Mouse (Mus musculus) G1E (cell line): ENCODE measurements around the gene Btbd11. TPM values are rescaled to one million over a fixed set of nuclear protein-coding genes. Genes with fewer than 3 reads are reported as not detected.

Source experiments
- ATAC-seq: 2 replicates; pipeline ENCODE4 v1.8.0; 2016; ENCODE audit warnings: mild to moderate bottlenecking; ENCODE audit not compliant: insufficient number of reproducible peaks, poor library complexity, low FRiP score, severe bottlenecking; ENCODE audit errors: extremely low read depth
- DNase-seq: peaks from one replicate; pipeline ENCODE4 v3.0.0; 2012; ENCODE audit warnings: low spot score
- H3K27me3 ChIP-seq: 2 replicates; pipeline ENCODE4 v1.6.1; 2012; ENCODE audit warnings: mild to moderate bottlenecking, low read length, inconsistent platforms; ENCODE audit not compliant: insufficient read depth
- H3K36me3 ChIP-seq: replicated peaks from 2 replicates; pipeline ENCODE3; 2012; ENCODE audit warnings: mild to moderate bottlenecking, inconsistent platforms
- H3K4me1 ChIP-seq: 2 replicates; pipeline ENCODE4 v1.6.1; 2012; ENCODE audit warnings: low read depth, low read length, inconsistent platforms, mixed read lengths; ENCODE audit not compliant: insufficient read depth
- H3K4me3 ChIP-seq: 2 replicates; pipeline ENCODE4 v1.5.1; 2012; ENCODE audit warnings: low read depth, mild to moderate bottlenecking, inconsistent platforms, low read length, moderate library complexity, mixed read lengths
- H3K9me3 ChIP-seq: replicated peaks from 2 replicates; pipeline ENCODE4 v1.6.1; 2012; ENCODE audit warnings: inconsistent platforms
- CTCF ChIP-seq: IDR thresholded peaks from 2 replicates; pipeline ENCODE4 v1.5.1; 2012; ENCODE audit warnings: low read depth, low read length, inconsistent platforms, mixed read lengths
- GATA1 ChIP-seq: IDR thresholded peaks from 2 replicates; pipeline ENCODE4 v1.6.1; 2012; ENCODE audit warnings: borderline replicate concordance, low read length, inconsistent platforms, mixed read lengths
- GATA2 ChIP-seq: IDR thresholded peaks from 2 replicates; pipeline ENCODE4 v1.6.1; 2012; ENCODE audit warnings: low read depth, low read length, inconsistent platforms, borderline replicate concordance
- POLR2AphosphoS5 ChIP-seq: IDR thresholded peaks from 2 replicates; pipeline ENCODE4 v1.6.1; 2012; ENCODE audit warnings: low read depth, low read length, inconsistent platforms; ENCODE audit not compliant: insufficient replicate concordance
- TAL1 ChIP-seq: conservative IDR thresholded peaks from 2 replicates; pipeline ENCODE4 v1.6.1; 2012; ENCODE audit warnings: low read depth, low read length, inconsistent platforms, mixed read lengths
- polyA plus RNA-seq: library from polyadenylated mRNA; stranded (reverse); fragments of >175 nt; gene quantifications from 2 replicates; pipeline ENCODE4 v1.2.3, GENCODE M21; 2012
- total RNA-seq, 2 experiments: library from RNA; stranded (forward) in 1 of 2; stranded (reverse) in 1 of 2; fragments of 200-1000 nt in 1 of 2; fragments of >200 nt in 1 of 2; fragmentation: Nextera tagmentation in 1 of 2; gene quantifications; 2 replicates each; pipeline ENCODE4 v1.2.3; 2014 to 2017

Btbd11 gene
- total and polyA plus RNA-seq, 3 experiments = 0.16 TPM; not detected in 2

DNA sequence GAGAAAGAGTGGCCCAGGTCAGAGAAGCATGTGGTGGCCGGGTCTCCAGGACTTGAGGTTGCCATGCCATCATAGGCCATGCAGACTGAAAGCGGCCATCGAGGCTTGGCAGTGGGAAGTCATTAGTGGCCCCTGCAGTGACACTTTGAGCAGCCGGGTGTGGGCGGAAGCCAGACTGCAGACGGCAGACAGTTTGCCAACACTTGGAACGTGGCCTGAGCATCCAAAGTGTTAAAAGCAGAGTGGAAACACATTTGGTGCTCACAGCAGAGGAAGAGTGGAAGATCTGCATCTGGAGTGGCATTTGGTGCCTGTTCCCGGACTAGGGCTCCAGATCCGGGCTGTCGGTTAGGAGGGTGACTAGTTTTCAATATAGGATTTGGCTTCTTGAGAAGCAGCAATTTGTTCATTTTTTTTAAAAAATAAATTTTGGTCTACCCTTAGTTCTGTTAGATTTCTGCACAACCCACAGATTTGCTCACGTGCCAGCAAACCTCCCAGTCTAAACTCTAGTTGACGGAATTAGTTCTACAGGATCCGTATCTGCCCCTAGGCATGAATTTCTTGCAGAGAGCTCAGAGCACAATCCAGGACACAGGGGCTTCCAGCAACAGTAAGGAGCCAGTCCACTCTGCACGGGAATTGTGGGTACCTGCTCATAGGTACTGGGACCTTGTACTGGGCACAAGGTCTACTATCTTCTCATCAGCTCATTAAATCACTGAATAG is 222.1 kb downstream of the Btbd11 start:
- H3K27me3 ChIP-seq = no peaks in the 10 kb centered on the region
- no peak for DNase-seq
- H3K4me1 ChIP-seq = no peaks in the 10 kb centered on the region
- no peak overlapping the region for H3K4me3 ChIP-seq
- no peaks in the 10 kb centered on the region for H3K36me3 ChIP-seq
- TF ChIP-seq CTCF (no peak), GATA2 (no peak), POLR2AphosphoS5 (no peak), GATA1 (no peak), TAL1 (no peak)
- ATAC-seq = no peak
- peaks cover 68% of the 10 kb centered on the region for H3K9me3 ChIP-seq

DNA sequence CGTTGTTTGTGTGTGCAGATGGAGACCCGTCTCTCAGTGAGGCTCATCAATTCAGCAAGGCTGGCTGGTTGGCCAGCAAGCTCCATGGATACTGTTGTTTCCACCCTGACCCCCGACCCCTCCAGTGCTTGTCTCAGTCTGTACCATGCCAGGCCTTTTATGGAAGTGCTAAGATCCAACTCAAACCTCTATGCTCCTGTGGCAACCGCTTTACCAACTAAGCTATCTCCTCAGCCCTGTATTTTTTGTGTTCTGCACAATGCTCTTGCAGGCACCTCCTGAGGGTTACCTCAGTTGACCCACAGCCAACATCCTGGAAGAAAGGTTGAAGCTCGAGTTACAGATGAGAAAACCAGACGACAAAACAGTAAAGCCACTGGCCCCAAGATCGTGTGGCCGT is 230.5 kb downstream of the Btbd11 start:
- peaks cover 71% of the 10 kb centered on the region for H3K9me3 ChIP-seq
- H3K4me1 ChIP-seq = no peaks in the 10 kb centered on the region
- H3K4me3 ChIP-seq = no peak overlapping the region
- no peak for DNase-seq
- no peak for TF ChIP-seq CTCF
- TF ChIP-seq GATA1 = no peak
- no peak for TF ChIP-seq POLR2AphosphoS5
- no peak for TF ChIP-seq TAL1
- TF ChIP-seq GATA2 = no peak
- no peaks in the 10 kb centered on the region for H3K27me3 ChIP-seq
- H3K36me3 ChIP-seq = no peaks in the 10 kb centered on the region
- ATAC-seq = no peak

DNA sequence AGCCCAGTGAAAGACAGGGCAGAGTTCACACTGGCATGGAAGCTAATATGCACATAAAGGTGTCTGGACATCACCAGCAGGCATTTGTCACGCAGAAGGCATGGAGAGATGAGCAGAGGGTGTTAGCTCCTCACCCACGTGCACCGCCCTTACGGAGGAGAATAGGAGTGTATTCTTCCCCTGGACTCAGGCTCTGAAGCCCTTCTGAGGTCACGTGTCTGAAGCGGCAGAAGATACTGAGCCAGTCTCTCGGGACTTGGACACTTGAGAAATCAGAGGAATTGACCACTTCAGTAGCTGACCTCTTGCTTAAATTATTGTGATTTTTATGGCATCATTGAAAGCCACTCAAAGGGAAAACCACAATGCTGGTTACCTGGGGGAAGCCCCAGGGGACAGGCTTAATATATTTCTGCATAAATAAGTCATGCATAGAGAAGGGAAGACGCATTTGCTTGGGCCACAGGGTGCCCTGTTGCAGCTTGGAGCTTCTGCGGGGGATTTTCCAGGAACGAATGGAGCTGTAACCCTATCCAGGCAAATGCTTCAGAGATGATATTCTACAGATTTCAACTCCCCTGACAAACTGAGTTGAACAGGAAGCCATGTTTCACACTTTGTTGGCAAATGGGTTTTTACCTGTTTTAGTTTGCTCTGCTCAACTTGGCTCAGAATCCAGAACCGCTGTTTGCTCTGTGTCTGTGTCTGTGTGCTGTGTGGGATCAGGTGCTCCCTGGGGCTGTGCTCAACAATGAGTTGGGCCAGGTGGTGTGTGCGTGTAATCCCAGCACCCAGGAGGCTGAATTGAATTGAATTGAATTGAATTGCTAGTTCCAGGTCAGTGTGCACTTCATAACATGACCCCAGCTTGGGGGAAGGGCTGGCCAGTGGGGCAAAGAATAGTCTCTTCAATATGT is 231.1 kb downstream of the Btbd11 start:
- no peak overlapping the region for H3K4me3 ChIP-seq
- no peaks in the 10 kb centered on the region for H3K36me3 ChIP-seq
- ATAC-seq (no peak), DNase-seq (no peak)
- no peaks in the 10 kb centered on the region for H3K4me1 ChIP-seq
- H3K27me3 ChIP-seq = no peaks in the 10 kb centered on the region
- peaks cover 73% of the 10 kb centered on the region for H3K9me3 ChIP-seq
- no peak for TF ChIP-seq GATA2
- no peak for TF ChIP-seq GATA1
- no peak for TF ChIP-seq POLR2AphosphoS5
- TF ChIP-seq CTCF = no peak
- no peak for TF ChIP-seq TAL1

DNA sequence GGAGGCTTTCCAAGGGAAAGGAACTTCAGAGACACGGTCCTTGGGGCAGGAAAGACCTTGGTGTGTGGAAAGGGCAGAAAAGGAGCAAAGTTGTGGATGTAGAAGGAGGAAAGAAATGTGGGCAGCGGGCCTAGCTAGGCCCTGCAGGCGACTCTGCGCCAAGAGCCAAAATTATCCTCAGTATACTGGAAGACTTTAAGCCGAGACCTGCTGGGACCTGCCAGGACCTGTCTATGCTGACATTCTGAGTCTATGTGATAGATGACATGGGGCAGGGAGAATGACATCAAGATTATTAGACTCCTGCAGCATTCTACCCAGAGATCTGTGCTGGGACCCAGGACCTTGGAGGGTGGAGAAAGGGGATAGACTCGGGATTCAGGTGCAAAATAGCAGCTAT is 234.5 kb downstream of the Btbd11 start:
- DNase-seq = no peak

DNA sequence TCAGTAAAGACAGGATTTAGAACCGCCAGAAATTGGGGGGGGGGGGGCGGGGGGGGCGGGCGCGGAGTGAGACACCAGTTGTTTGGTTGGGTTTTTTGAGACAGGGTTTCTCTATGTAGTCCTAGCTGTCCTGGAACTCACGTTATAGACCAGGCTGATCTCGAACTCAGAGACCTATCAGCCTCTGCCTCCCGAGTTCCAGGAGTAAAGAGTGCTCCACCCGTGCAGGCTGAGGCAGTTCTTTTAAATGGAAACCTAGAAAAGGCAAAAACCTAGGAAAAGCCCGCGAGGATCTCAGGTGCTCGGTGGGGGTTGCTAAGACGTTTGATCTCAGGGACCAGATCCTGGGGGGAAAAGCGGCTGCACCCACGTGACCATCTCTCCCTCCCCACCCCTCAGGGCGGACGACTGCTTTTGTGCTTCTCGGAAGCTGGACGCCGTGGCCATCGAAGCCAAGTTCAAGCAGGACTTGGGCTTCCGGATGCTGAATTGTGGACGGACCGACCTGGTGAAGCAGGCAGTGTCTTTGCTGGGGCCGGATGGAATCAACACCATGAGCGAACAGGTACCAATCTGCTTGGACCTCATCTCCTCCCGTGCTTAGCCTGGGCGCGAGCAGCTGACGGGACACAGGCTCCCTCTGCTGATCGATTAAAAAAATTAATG is 238.0 kb downstream of the Btbd11 start:
- H3K27me3 ChIP-seq = no peaks in the 10 kb centered on the region
- H3K36me3 ChIP-seq = no peaks in the 10 kb centered on the region
- ATAC-seq (no peak), DNase-seq (no peak)
- no peaks in the 10 kb centered on the region for H3K4me1 ChIP-seq
- no peak for TF ChIP-seq GATA2
- H3K9me3 ChIP-seq = peaks cover 73% of the 10 kb centered on the region
- no peak overlapping the region for H3K4me3 ChIP-seq

More for the DNA sequence above, 234.5 kb downstream of the Btbd11 start:
- H3K9me3 ChIP-seq = peaks cover 63% of the 10 kb centered on the region
- no peak for TF ChIP-seq POLR2AphosphoS5
- no peak for TF ChIP-seq TAL1
- TF ChIP-seq GATA2 = no peak
- no peak for TF ChIP-seq CTCF
- TF ChIP-seq GATA1 = no peak
- H3K27me3 ChIP-seq = no peaks in the 10 kb centered on the region
- no peaks in the 10 kb centered on the region for H3K36me3 ChIP-seq
- ATAC-seq = no peak
- H3K4me1 ChIP-seq = no peaks in the 10 kb centered on the region
- H3K4me3 ChIP-seq = no peak overlapping the region

DNA sequence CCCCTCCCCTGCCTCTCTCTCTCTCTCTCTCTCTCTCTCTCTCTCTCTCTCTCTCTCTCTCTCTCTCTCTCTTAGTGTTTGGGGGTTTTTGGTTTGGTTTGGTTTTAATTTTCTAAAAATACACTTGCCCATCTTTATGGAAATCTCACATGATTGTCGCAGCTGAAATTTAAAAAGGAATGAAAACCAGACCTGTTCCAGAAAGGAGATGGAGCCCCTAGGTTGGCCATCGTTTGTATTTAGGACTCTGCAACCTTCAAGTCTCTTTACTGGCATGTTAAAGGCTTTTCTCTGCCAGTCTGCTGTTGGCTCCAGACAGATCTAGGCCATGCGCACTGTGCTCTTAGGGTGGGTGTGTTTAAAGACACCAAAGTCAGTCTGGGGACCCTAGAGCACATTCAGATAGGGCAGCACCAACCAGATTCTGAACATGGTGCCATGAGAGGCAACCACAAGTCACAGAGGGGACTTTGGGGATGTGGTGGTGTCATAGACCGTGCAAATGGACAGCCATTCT is 238.6 kb downstream of the Btbd11 start:
- H3K4me1 ChIP-seq = no peaks in the 10 kb centered on the region
- H3K9me3 ChIP-seq = peaks cover 77% of the 10 kb centered on the region
- no peaks in the 10 kb centered on the region for H3K27me3 ChIP-seq
- ATAC-seq (no peak), DNase-seq (no peak)
- H3K36me3 ChIP-seq = no peaks in the 10 kb centered on the region
- TF ChIP-seq CTCF (no peak), TAL1 (no peak), POLR2AphosphoS5 (no peak), GATA1 (no peak), GATA2 (no peak)
- no peak overlapping the region for H3K4me3 ChIP-seq
